Mouse (Mus musculus): Measurements from ENCODE around the gene Gm49373. TPM values are rescaled to one million over a fixed set of nuclear protein-coding genes. Genes with fewer than 3 reads are reported as not detected.
A peak's percentile ranks its signal among the peaks of the same experiment; 100 is the strongest.

The Gm49373 gene
- polyA plus RNA-seq, 1 experiment = 2.7 TPM

DNA sequence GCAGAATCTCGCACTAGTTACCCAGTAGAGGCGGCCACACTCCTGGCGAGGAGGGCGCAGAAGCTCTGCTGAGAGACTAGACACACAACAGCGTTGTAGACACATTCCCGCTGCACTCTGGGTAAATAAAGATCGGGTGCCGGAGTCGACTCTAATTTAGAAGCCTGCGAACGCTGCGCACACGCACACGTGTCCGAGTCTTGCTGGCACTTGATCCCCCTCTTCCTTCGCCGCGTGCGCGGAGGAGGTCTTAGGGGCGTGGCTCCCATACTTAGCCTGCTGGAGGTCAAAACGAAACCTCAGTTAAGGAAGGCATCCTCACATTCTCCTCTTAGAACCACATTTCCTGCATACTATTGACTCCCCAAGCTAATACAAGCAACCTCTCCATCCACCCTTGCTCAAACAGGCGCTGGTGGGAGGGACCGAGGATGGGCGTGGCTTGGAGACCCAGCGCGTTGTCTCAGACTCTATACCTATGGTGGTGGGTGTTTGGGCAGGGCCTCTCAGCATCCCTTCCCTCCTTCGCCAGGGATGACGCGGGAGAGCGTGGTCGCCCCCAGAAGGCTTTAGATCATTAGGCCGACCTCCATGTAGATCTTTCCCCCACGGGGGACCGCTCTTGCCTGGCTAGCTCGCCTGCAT lies 41.5 kb downstream of the Gm49373 start:
- Histone ChIP-seq H3K4me1 (ENCODE audit: control insufficient read depth, insufficient read depth, low read length) (peaks cover 1% of the 10 kb centered on the region; the same call in 1 of the 2 replicates), H3K27ac (ENCODE audit: insufficient read depth, low read length) (peak overlapping the region; percentile 87), H3K4me3 (ENCODE audit: insufficient read depth, low read length) (peak overlapping the region; percentile 79)
- TF ChIP-seq CTCF (IDR thresholded peaks at IDR 0.05; ENCODE audit: extremely low read depth, insufficient read depth, low read length) (no peak), POLR2A (IDR thresholded peaks at IDR 0.05; ENCODE audit: extremely low read depth, insufficient read depth, low read length) (peak; percentile 69; the same call in 1 of the 2 replicates)

DNA sequence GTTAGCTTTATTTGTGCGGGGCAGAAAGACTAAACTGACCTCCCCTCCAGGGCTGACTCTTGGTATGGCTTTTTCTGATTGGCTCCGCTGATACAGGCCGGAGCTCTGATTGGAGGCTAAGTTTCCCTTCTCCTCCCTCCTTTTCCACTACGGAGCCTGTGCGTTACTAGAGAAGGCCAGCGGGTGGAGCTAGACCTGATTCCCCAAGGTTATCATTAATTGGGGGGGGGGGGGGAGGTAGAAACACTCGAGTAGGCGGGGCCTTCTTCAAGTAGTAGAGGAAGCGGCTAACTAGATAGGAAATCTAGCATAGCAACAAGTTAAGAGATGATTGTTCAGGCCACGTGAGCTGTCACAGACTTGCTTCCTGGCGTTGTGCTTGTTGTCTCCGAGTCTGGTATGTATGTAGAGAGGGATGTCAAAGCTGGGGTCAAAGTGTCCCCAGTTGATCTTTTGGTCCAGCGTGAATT lies 42.1 kb downstream of the Gm49373 start:
- TF ChIP-seq CTCF (IDR thresholded peaks at IDR 0.05; ENCODE audit: extremely low read depth, insufficient read depth, low read length) (0 out of 2 replicates have a peak, but pooled peaks have one; percentile 40), POLR2A (IDR thresholded peaks at IDR 0.05; ENCODE audit: extremely low read depth, insufficient read depth, low read length) (no peak)
- H3K4me3 ChIP-seq (ENCODE audit: insufficient read depth, low read length) = peak overlapping the region; percentile 79
- peaks cover 1% of the 10 kb centered on the region; the same call in 1 of the 2 replicates for H3K4me1 ChIP-seq (ENCODE audit: control insufficient read depth, insufficient read depth, low read length)
- no peak overlapping the region for H3K27ac ChIP-seq (ENCODE audit: insufficient read depth, low read length)

DNA sequence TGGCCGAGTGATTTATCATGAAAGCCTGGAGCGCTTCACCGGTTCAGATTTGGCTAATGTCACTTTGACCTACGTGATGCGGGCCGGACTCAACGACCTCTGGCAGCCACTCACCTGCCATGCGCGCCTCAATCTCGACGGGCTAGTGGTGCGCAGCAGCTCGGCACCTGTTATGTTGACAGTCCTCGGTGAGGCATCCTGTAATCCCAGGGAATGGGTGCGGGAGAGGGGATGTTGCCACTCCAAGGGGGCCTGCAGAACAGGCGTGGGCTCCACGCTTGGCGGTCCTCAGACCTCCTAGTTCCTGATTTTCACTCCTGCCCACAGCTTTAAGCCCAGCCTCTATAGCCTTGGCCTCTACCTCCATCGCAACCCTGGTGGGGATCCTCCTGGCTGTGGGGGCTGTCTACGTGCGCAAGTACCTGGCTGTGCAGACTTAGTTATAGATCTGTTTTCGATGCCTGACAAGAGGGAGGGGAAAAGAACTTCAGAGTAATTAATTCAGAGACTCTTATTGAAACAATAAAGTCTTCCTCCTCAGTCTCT lies 42.8 kb downstream of the Gm49373 start:
- TF ChIP-seq CTCF (IDR thresholded peaks at IDR 0.05; ENCODE audit: extremely low read depth, insufficient read depth, low read length) (no peak), POLR2A (IDR thresholded peaks at IDR 0.05; ENCODE audit: extremely low read depth, insufficient read depth, low read length) (no peak)
- Histone ChIP-seq H3K4me1 (ENCODE audit: control insufficient read depth, insufficient read depth, low read length) (peaks cover 1% of the 10 kb centered on the region; the same call in 1 of the 2 replicates), H3K4me3 (ENCODE audit: insufficient read depth, low read length) (no peak overlapping the region), H3K27ac (ENCODE audit: insufficient read depth, low read length) (no peak overlapping the region)

DNA sequence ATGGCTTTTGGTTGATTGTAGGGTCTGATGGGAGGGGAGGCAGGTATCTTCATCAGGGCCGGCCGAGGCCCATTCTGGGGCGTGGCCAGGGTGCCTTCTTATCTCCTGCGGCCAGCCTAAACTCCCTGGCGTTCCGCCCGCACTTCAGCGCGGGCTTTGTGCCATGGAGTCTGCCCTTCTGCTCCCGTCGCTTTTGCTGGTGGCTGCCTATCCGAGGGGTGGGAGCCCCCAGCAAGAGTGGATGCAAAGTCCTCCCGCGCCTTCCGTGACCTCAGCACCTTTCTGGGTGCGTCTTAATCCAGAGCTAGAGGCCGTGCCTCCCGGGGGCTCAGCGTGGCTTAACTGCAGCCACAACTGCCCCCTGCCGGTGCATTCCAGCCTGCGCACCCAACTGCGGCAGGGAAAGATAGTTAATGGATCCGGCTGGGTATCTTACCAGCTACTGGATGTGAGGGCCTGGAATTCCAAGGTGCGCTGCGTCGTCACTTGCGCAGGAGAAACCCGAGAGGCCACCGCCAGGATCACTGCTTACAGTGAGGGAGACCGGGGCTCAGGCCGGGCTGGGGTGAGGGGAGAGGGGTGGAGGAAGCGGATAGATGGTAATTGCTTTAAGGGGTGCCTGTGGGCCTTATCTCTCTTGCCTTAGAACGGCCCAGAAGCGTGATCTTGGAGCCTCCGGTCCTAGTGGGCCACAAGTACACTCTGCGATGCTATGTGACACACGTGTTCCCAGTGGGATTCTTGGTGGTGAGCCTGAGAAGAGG lies 43.4 kb downstream of the Gm49373 start, which contains the start of gene Icam4:
TSS of gene Icam4 (plus strand) at position 83 of the 764 bp plus-strand sequence.
- no peak within 1 kb of the TSS for H3K27ac ChIP-seq (ENCODE audit: insufficient read depth, low read length)
- H3K4me1 ChIP-seq (ENCODE audit: control insufficient read depth, insufficient read depth, low read length) = peaks cover 1% of the 10 kb centered on the region; the same call in 1 of the 2 replicates
- H3K4me3 ChIP-seq (ENCODE audit: insufficient read depth, low read length) = no peak within 1 kb of the TSS
- no peak for TF ChIP-seq POLR2A (IDR thresholded peaks at IDR 0.05; ENCODE audit: extremely low read depth, insufficient read depth, low read length)
- TF ChIP-seq CTCF (IDR thresholded peaks at IDR 0.05; ENCODE audit: extremely low read depth, insufficient read depth, low read length) = peak; percentile 60

DNA sequence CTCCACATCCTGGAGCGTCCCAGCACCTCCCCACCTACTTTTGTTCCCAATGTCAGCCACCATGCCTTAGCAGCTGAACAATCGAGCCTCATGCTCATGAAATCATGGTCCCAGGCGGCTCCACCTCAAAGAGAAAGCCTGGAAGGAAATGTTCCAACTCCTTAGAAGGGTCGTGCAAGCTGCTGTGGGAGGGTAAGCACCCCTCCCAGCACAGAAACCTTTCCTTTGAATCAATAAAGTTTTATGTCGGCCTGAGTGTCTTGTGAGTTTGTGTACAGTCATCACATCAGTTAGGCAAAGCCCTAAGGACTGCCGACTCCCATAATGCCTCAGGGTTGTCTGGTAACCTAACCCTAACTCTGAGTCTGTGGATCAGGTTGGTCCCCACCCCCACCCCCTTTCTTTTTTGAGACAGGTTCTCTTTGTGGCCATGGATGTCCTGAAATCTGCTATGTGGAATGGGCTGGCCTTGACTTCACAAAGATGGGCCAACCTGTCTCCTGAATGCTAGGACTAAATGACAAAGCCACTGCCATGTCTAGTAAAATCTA lies 44.3 kb downstream of the Gm49373 start:
- no peak overlapping the region for H3K27ac ChIP-seq (ENCODE audit: insufficient read depth, low read length)
- no peak overlapping the region for H3K4me3 ChIP-seq (ENCODE audit: insufficient read depth, low read length)
- peaks cover 1% of the 10 kb centered on the region; the same call in 1 of the 2 replicates for H3K4me1 ChIP-seq (ENCODE audit: control insufficient read depth, insufficient read depth, low read length)
- TF ChIP-seq CTCF (IDR thresholded peaks at IDR 0.05; ENCODE audit: extremely low read depth, insufficient read depth, low read length) = no peak
- no peak for TF ChIP-seq POLR2A (IDR thresholded peaks at IDR 0.05; ENCODE audit: extremely low read depth, insufficient read depth, low read length)

DNA sequence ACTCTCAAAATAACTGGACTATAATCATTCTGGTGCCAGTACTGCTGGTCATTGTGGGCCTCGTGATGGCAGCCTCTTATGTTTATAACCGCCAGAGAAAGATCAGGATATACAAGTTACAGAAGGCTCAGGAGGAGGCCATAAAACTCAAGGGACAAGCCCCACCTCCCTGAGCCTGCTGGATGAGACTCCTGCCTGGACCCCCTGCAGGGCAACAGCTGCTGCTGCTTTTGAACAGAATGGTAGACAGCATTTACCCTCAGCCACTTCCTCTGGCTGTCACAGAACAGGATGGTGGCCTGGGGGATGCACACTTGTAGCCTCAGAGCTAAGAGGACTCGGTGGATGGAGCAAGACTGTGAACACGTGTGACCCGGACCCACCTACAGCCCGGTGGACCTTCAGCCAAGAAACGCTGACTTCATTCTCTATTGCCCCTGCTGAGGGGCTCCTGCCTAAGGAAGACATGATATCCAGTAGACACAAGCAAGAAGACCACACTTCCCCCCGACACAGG lies 45.1 kb downstream of the Gm49373 start:
- Histone ChIP-seq H3K4me1 (ENCODE audit: control insufficient read depth, insufficient read depth, low read length) (peaks cover 1% of the 10 kb centered on the region; the same call in 1 of the 2 replicates), H3K27ac (ENCODE audit: insufficient read depth, low read length) (no peak overlapping the region), H3K4me3 (ENCODE audit: insufficient read depth, low read length) (no peak overlapping the region)
- TF ChIP-seq POLR2A (IDR thresholded peaks at IDR 0.05; ENCODE audit: extremely low read depth, insufficient read depth, low read length) (no peak), CTCF (IDR thresholded peaks at IDR 0.05; ENCODE audit: extremely low read depth, insufficient read depth, low read length) (no peak)

DNA sequence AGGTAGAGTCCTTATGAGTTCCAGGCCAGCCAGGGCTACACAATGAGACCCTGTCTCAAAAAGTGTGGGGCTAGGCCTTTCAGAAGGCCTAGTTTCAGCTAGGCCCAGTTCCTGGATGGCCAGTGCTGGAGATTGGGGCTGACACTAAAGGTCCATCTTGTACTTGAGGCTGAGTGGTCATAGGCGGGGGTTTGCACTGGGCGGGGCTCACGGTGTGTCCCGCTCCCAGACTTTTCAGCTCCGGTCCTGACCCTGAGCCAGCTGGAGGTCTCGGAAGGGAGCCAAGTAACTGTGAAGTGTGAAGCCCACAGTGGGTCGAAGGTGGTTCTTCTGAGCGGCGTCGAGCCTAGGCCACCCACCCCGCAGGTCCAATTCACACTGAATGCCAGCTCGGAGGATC lies 46.0 kb downstream of the Gm49373 start:
- peaks cover 1% of the 10 kb centered on the region; the same call in 1 of the 2 replicates for H3K4me1 ChIP-seq (ENCODE audit: control insufficient read depth, insufficient read depth, low read length)
- no peak overlapping the region for H3K4me3 ChIP-seq (ENCODE audit: insufficient read depth, low read length)
- TF ChIP-seq CTCF (IDR thresholded peaks at IDR 0.05; ENCODE audit: extremely low read depth, insufficient read depth, low read length) = no peak
- no peak for TF ChIP-seq POLR2A (IDR thresholded peaks at IDR 0.05; ENCODE audit: extremely low read depth, insufficient read depth, low read length)
- no peak overlapping the region for H3K27ac ChIP-seq (ENCODE audit: insufficient read depth, low read length)

DNA sequence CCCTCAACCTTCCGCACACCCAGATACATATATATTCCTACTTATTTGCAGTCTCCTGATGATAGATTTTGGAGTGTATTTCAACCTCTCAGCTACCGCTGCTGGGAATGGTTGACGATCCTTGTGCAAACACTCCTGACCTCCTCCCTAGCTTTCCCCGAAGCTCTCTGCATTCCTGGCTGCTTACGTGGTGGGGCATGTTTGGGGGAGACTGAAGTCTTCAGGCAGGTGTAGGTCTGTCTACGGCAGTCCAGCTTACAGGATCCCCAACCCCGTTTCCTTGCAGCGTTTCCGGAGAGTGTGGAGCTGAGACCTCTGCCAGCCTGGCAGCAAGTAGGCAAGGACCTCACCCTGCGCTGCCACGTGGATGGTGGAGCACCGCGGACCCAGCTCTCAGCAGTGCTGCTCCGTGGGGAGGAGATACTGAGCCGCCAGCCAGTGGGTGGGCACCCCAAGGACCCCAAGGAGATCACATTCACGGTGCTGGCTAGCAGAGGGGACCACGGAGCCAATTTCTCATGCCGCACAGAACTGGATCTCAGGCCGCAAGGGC lies 47.6 kb downstream of the Gm49373 start:
- no peak for TF ChIP-seq CTCF (IDR thresholded peaks at IDR 0.05; ENCODE audit: extremely low read depth, insufficient read depth, low read length)
- no peak for TF ChIP-seq POLR2A (IDR thresholded peaks at IDR 0.05; ENCODE audit: extremely low read depth, insufficient read depth, low read length)
- Histone ChIP-seq H3K4me1 (ENCODE audit: control insufficient read depth, insufficient read depth, low read length) (no peaks in the 10 kb centered on the region), H3K4me3 (ENCODE audit: insufficient read depth, low read length) (no peak overlapping the region), H3K27ac (ENCODE audit: insufficient read depth, low read length) (no peak overlapping the region)

DNA sequence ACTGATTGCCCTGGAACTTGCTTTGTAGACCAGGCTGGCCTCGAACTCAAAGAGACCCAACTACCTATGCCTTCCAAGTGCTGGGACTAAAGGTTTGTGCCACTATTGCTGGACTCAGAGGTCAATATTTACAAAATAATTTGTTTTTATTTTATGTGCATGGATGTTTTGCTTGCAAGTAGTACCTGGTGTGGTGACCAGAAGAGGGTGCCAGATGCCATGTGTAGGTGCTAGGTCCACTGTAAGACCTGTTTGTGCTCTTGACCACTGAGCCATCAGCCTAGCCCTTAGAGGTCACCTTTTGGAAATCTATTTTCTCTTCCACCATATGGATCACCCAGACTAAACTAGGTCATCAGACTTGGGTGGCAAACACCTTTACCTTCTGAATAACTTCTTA lies 50.2 kb downstream of the Gm49373 start:
- no peak overlapping the region for H3K27ac ChIP-seq (ENCODE audit: insufficient read depth, low read length)
- no peak overlapping the region for H3K4me3 ChIP-seq (ENCODE audit: insufficient read depth, low read length)
- no peaks in the 10 kb centered on the region for H3K4me1 ChIP-seq (ENCODE audit: control insufficient read depth, insufficient read depth, low read length)
- no peak for TF ChIP-seq CTCF (IDR thresholded peaks at IDR 0.05; ENCODE audit: extremely low read depth, insufficient read depth, low read length)
- TF ChIP-seq POLR2A (IDR thresholded peaks at IDR 0.05; ENCODE audit: extremely low read depth, insufficient read depth, low read length) = no peak
